Mouse (Mus musculus) midbrain, embryonic 14.5 days (tissue): Measurements from ENCODE around the gene AC131692.1. TPM values are rescaled to one million over a fixed set of nuclear protein-coding genes. Genes with fewer than 3 reads are reported as not detected.

ENCODE experiments used
- ATAC-seq: fragments of 200-750 bp; cut with Nextera tagmentation; 2 replicates; pipeline ENCODE4 v1.8.0; 2017; ENCODE audit warnings: moderate number of reproducible peaks, moderate library complexity; ENCODE audit not compliant: low FRiP score, low TSS enrichment
- DNase-seq: peaks from one replicate; pipeline ENCODE4 v3.0.0-alpha.2; 2015
- H3K27ac ChIP-seq: fragments of 300-500 bp; sonication (generic); replicated peaks from 2 replicates; pipeline ENCODE4 v1.5.1; 2014; ENCODE audit warnings: mild to moderate bottlenecking, low read depth, low read length, moderate library complexity
- H3K27me3 ChIP-seq: fragments of 300-500 bp; sonication (generic); 2 replicates; pipeline ENCODE4 v1.6.1; 2014; ENCODE audit warnings: low read length, control low read depth, mixed read lengths; ENCODE audit not compliant: control insufficient read depth, insufficient read depth
- H3K36me3 ChIP-seq: fragments of 300-500 bp; sonication (generic); 2 replicates; pipeline ENCODE4 v1.6.1; 2014; ENCODE audit warnings: low read length, control low read depth; ENCODE audit not compliant: control insufficient read depth, insufficient read depth
- H3K4me1 ChIP-seq: fragments of 300-500 bp; sonication (generic); 2 replicates; pipeline ENCODE4 v1.6.1; 2014; ENCODE audit warnings: mild to moderate bottlenecking, antibody characterized with exemption, low read length, control low read depth; ENCODE audit not compliant: control insufficient read depth, insufficient read depth
- H3K4me2 ChIP-seq: fragments of 300-500 bp; sonication (generic); 2 replicates; pipeline ENCODE4 v1.6.1; 2014; ENCODE audit warnings: mild to moderate bottlenecking, low read length, moderate library complexity
- H3K4me3 ChIP-seq: fragments of 300-500 bp; sonication (generic); replicated peaks from 2 replicates; pipeline ENCODE4 v1.5.1; 2014; ENCODE audit warnings: low read depth, low read length
- H3K9ac ChIP-seq: fragments of 300-500 bp; sonication (generic); replicated peaks from 2 replicates; pipeline ENCODE4 v1.6.1; 2014; ENCODE audit warnings: mild to moderate bottlenecking, low read length, moderate library complexity
- H3K9me3 ChIP-seq: fragments of 300-500 bp; sonication (generic); 2 replicates; pipeline ENCODE4 v1.6.1; 2016; ENCODE audit warnings: low read length, control low read depth, mixed read lengths; ENCODE audit not compliant: control insufficient read depth
- WGBS: fragments of 180-500 bp; shearing (Covaris S2); extraction: QIAGEN DNeasy Blood & Tissue Kit; methylation state at CpG from one replicate; pipeline ENCODE4 v1.1.7; 2014; 5-methylcytosine and 5-hydroxymethylcytosine counted together
- polyA plus RNA-seq: library from polyadenylated mRNA; unstranded; fragments of >200 nt; fragmentation: Nextera tagmentation; extraction: Ambion mirVana; gene quantifications from 2 replicates; pipeline ENCODE4 v1.2.1, GENCODE M21; 2014

Gene AC131692.1
- polyA plus RNA-seq, 1 experiment from 2014 or later: not detected

DNA sequence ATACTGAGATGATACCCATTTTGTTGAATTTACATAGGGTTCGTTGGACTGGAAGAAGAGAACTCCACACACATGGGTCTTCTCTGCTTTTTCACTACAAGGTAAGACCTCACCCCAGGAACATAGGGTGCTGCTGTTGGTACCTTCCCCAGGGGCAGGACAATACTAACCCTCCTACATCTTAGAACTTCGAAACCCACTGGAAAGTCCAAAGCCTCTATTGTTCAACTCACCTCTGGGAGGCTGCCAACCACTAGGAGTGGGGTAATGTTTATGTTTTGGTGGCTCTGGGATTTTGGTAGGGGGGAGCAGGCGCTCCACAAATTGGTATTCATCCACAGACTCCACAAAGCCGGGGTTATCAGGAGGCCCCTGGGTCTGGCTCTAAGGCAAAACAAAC is 37.5 kb upstream of the AC131692.1 start:
- H3K27me3 ChIP-seq: no peaks in the 10 kb centered on the region
- no peaks in the 10 kb centered on the region for H3K9me3 ChIP-seq
- peaks cover 48% of the 10 kb centered on the region for H3K36me3 ChIP-seq
- no peak overlapping the region for H3K27ac ChIP-seq
- peak overlapping the region; percentile 87 for H3K4me2 ChIP-seq
- peak overlapping the region; percentile 81 for H3K4me3 ChIP-seq
- WGBS: 62% methylated on average over 4 of the region's 4 CpGs
- peaks cover 9% of the 10 kb centered on the region for H3K4me1 ChIP-seq
- ATAC-seq (no peak), DNase-seq (no peak)
- peak overlapping the region; percentile 79 for H3K9ac ChIP-seq

DNA sequence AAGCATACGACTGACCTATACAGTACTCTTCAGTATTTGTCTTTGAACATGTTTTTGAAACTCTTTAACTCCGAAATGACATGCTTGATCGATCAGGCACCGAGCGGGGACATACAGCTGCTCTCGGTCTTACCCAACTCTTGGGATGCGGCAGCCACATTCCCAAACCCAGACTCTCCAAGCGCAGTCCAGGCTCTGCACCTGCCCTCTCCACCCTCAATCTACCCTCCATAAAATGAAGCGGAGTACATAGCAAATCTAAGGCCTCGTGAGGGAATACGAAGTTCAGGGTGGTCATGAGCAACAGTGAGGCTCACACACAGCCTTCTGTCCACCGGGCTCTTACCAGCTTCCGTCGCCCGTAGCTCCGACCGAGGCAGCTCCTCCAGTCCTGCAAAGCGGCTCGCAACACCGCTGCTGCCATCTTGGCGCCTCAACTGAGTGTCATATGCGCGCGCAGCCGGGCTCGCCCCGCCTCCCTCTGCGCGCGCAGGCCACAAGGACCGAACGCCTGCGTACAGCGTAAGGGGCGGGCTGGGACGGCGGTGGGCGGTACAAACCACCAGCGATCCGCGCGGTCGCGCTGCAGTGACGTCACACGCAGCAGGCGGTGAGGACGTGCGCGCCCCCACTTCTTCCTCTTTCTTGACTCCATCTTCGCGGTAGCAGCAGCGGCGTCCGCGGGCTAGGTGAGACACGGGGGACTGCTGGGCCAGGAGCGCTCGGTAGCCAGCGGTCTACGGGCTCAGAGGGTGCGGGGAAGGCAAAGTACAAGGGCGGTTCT is 36.7 kb upstream of the AC131692.1 start, which contains the start of the genes Mrpl49 and Fau:
Gene Mrpl49, minus strand, starts transcription at position 473 of the 784 bp plus-strand sequence.
Gene Fau, plus strand, starts transcription at position 532 of the 784 bp plus-strand sequence.
- Histone ChIP-seq H3K4me3 (peak within 1 kb of the TSS; percentile 81), H3K9me3 (no peaks in the 10 kb centered on the region), H3K4me1 (peaks cover 17% of the 10 kb centered on the region), H3K27ac (peak within 1 kb of the TSS; percentile 84), H3K36me3 (peaks cover 40% of the 10 kb centered on the region), H3K27me3 (no peaks in the 10 kb centered on the region), H3K9ac (peak within 1 kb of the TSS; percentile 79), H3K4me2 (peak within 1 kb of the TSS; percentile 87)
- WGBS: under 1% methylated on average over 63 of the region's 63 CpGs
- peak; percentile 100 for DNase-seq
- ATAC-seq: peak; percentile 91

DNA sequence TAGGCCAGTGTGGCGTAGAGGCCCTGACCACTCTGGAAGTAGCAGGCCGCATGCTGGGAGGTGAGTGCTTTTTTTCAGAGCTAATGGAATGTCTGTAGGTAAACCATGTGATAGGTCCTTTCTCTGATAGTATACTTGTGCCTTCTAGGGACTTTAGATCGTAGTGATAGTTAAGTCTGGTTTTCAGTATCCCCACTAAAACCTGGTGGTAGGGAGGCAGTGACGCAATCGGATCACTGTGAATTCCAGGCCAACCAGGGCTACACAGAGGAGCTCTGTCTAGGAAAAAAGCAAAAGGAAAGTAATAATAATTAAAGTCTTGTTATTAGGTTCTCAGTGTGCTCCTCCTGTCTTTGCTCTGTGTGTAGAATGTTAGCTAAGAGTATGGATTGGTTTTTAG is 35.7 kb upstream of the AC131692.1 start:
- H3K4me3 ChIP-seq: peak overlapping the region; percentile 81
- ATAC-seq (no peak), DNase-seq (no peak)
- peaks cover 25% of the 10 kb centered on the region for H3K4me1 ChIP-seq
- H3K27me3 ChIP-seq: no peaks in the 10 kb centered on the region
- WGBS: 33% methylated on average over 5 of the region's 5 CpGs
- H3K27ac ChIP-seq: no peak overlapping the region
- peak overlapping the region; percentile 87 for H3K4me2 ChIP-seq
- H3K9ac ChIP-seq: peak overlapping the region; percentile 79
- no peaks in the 10 kb centered on the region for H3K9me3 ChIP-seq
- peaks cover 30% of the 10 kb centered on the region for H3K36me3 ChIP-seq

DNA sequence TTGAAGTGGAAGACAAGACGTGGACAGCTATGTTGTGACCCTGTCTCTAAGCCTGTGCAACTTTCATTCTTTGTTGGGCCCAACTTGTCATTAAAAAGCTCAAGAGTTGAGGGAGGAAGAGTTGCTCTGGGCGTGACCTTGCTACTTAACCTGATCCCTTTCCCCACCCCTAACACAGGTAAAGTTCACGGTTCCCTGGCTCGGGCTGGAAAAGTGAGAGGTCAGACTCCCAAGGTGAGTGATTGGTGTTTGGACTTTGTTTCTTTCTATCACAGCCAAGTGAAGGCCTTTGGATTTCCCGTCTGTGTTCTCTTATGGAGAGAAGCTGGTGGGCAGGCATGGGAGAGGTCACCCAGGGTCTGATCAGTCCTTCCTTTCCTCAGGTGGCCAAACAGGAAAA is 35.3 kb upstream of the AC131692.1 start:
- H3K4me3 ChIP-seq: peak overlapping the region; percentile 81
- no peaks in the 10 kb centered on the region for H3K27me3 ChIP-seq
- no peaks in the 10 kb centered on the region for H3K9me3 ChIP-seq
- ATAC-seq: no peak
- H3K4me1 ChIP-seq: peaks cover 25% of the 10 kb centered on the region
- no peak overlapping the region for H3K27ac ChIP-seq
- 89% methylated on average over 5 of the region's 5 CpGs for WGBS
- DNase-seq: no peak
- H3K36me3 ChIP-seq: peaks cover 25% of the 10 kb centered on the region
- H3K9ac ChIP-seq: no peak overlapping the region
- H3K4me2 ChIP-seq: peak overlapping the region; percentile 87

- WGBS: under 1% methylated on average over 58 of the region's 58 CpGs
- Histone ChIP-seq H3K4me1 (peaks cover 27% of the 10 kb centered on the region), H3K36me3 (peaks cover 7% of the 10 kb centered on the region), H3K4me3 (peak within 1 kb of the TSS; percentile 77), H3K9ac (peak within 1 kb of the TSS; percentile 91), H3K9me3 (no peaks in the 10 kb centered on the region), H3K4me2 (peak within 1 kb of the TSS; percentile 100), H3K27me3 (no peaks in the 10 kb centered on the region), H3K27ac (peak within 1 kb of the TSS; percentile 89)
- DNase-seq: peak; percentile 95
- peak; percentile 35 for ATAC-seq
Measured at GRCm38 (mm10) chr19:6061021-6061533, 33.1 kb upstream of the AC131692.1 start, which contains the start of gene Znhit2. Znhit2 (plus strand) TSS chr19:6061192.

- H3K4me1 ChIP-seq: peaks cover 31% of the 10 kb centered on the region
- 1% methylated on average over 44 of the region's 44 CpGs for WGBS
- peak overlapping the region; percentile 100 for H3K4me2 ChIP-seq
- peak overlapping the region; percentile 89 for H3K27ac ChIP-seq
- peaks cover 7% of the 10 kb centered on the region for H3K36me3 ChIP-seq
- DNase-seq (peak; percentile 47), ATAC-seq (no peak)
- H3K9me3 ChIP-seq: no peaks in the 10 kb centered on the region
- H3K27me3 ChIP-seq: no peaks in the 10 kb centered on the region
- peak overlapping the region; percentile 91 for H3K9ac ChIP-seq
- H3K4me3 ChIP-seq: peak overlapping the region; percentile 77
Measured at GRCm38 (mm10) chr19:6061641-6062302, 32.4 kb upstream of the AC131692.1 start.

DNA sequence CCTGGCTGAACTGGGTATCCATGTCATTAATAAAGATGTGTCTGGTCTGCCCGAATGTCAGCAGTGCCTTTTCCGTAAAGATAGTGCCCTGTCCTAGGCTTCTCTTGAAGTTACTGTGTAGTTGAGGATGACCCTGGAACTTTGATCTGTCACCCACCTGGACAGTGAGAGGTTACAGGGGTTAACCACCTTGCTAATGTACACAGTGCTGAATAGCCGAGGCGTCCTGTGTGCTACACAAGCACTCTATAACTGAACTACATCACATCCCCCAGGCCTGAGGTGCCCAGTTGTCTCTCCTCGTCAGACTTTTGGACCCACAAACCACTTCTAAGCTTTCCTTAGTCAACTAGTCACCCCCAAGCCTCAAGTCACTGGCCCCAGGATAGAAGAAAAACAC is 31.8 kb upstream of the AC131692.1 start:
- WGBS: 70% methylated on average over 5 of the region's 5 CpGs
- peaks cover 31% of the 10 kb centered on the region for H3K4me1 ChIP-seq
- peak overlapping the region; percentile 91; the same call in 1 of the 2 replicates for H3K9ac ChIP-seq
- no peak for DNase-seq
- H3K9me3 ChIP-seq: no peaks in the 10 kb centered on the region
- ATAC-seq: no peak
- H3K4me3 ChIP-seq: peak overlapping the region; percentile 77
- peaks cover 7% of the 10 kb centered on the region for H3K36me3 ChIP-seq
- no peaks in the 10 kb centered on the region for H3K27me3 ChIP-seq
- H3K27ac ChIP-seq: peak overlapping the region; percentile 89; the same call in 1 of the 2 replicates
- peak overlapping the region; percentile 100 for H3K4me2 ChIP-seq

DNA sequence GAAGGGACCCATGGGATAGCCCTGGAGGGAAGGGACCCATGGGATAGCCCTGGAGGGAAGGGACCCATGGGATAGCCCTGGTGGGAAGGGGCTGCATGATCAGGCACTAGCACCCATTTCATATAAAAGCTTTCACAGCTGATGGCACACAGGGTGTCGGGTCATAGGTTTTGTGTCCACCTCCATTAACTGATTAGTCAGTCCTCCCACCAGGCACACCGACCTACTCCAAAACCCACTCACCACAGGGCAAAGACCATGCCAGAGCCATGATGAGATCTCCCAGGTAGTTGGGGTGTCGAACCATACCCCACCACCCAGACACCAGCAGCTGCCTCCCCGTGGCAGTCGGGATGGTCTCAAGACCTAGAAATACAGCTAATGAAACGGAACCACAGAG is 31.1 kb upstream of the AC131692.1 start:
- Histone ChIP-seq H3K36me3 (peaks cover 7% of the 10 kb centered on the region), H3K4me2 (peak overlapping the region; percentile 100; the same call in 1 of the 2 replicates)
- 96% methylated on average over 6 of the region's 6 CpGs for WGBS

More for the DNA sequence above, 31.1 kb upstream of the AC131692.1 start:
- Histone ChIP-seq H3K4me1 (peaks cover 32% of the 10 kb centered on the region), H3K4me3 (no peak overlapping the region), H3K9me3 (no peaks in the 10 kb centered on the region), H3K27ac (no peak overlapping the region), H3K27me3 (no peaks in the 10 kb centered on the region), H3K9ac (no peak overlapping the region)
- DNase-seq: no peak
- no peak for ATAC-seq
